Mouse (Mus musculus): ENCODE measurements at regions not wholly inside any gene's neighbourhood (a gene's known extent, or its start where the extent isn't known, plus 50 kb on each side); places are given as distances from the start of the nearest gene placed in this dataset.
"Not testable (repeated sequence)": the region's sequence is repeated elsewhere in the genome, so short reads cannot be mapped to it uniquely, and the experiment has no call there.

GRCm38 (mm10) chr16:73230599-73230998 lies 922.5 kb downstream of the Robo1 start:
- Histone ChIP-seq H3K9ac (ENCODE audit: low read length) (no peak overlapping the region), H3K27me3 (replicated peaks; ENCODE audit: control insufficient read depth, insufficient read depth, low read length) (no peaks in the 10 kb centered on the region)

GRCm38 (mm10) chr16:73217555-73217954 lies 909.4 kb downstream of the Robo1 start:
- no peak overlapping the region for H3K27ac ChIP-seq (ENCODE audit: low read depth, low read length)
- H3K36me3 ChIP-seq (ENCODE audit: control insufficient read depth, insufficient read depth, low read length): no peaks in the 10 kb centered on the region
- DNase-seq (ENCODE audit: low spot score) (no peak), ATAC-seq (0 out of 2 replicates have a peak, but pooled peaks have one; percentile 10)
- H3K27me3 ChIP-seq (replicated peaks; ENCODE audit: control insufficient read depth, insufficient read depth, low read length): no peaks in the 10 kb centered on the region
- H3K9me3 ChIP-seq (replicated peaks; ENCODE audit: control insufficient read depth, low read length): no peaks in the 10 kb centered on the region
- no peak overlapping the region for H3K4me2 ChIP-seq (ENCODE audit: low read length)
- no peak overlapping the region for H3K4me3 ChIP-seq (ENCODE audit: low read depth, low read length)
- H3K9ac ChIP-seq (ENCODE audit: low read length): no peak overlapping the region
- no peaks in the 10 kb centered on the region for H3K4me1 ChIP-seq (ENCODE audit: control insufficient read depth, insufficient read depth, low read length)
- 91% methylated on average over 4 of the region's 4 CpGs for WGBS

More at GRCm38 (mm10) chr16:73230599-73230998, 922.5 kb downstream of the Robo1 start:
- no peaks in the 10 kb centered on the region for H3K9me3 ChIP-seq (replicated peaks; ENCODE audit: control insufficient read depth, low read length)
- no peaks in the 10 kb centered on the region for H3K36me3 ChIP-seq (ENCODE audit: control insufficient read depth, insufficient read depth, low read length)
- no peak for ATAC-seq
- no peak overlapping the region for H3K27ac ChIP-seq (ENCODE audit: low read depth, low read length)
- H3K4me3 ChIP-seq (ENCODE audit: low read depth, low read length): no peak overlapping the region
- DNase-seq (ENCODE audit: low spot score): peak; percentile 58
- no peaks in the 10 kb centered on the region for H3K4me1 ChIP-seq (ENCODE audit: control insufficient read depth, insufficient read depth, low read length)
- WGBS: 31% methylated on average over 2 of the region's 2 CpGs
- no peak overlapping the region for H3K4me2 ChIP-seq (ENCODE audit: low read length)

GRCm38 (mm10) chr16:73203542-73203941 lies 895.4 kb downstream of the Robo1 start:
- no peak overlapping the region for H3K27ac ChIP-seq (ENCODE audit: low read depth, low read length)
- H3K9me3 ChIP-seq (replicated peaks; ENCODE audit: control insufficient read depth, low read length): no peaks in the 10 kb centered on the region
- ATAC-seq (no peak), DNase-seq (ENCODE audit: low spot score) (no peak)
- H3K4me3 ChIP-seq (ENCODE audit: low read depth, low read length): no peak overlapping the region
- no peaks in the 10 kb centered on the region for H3K4me1 ChIP-seq (ENCODE audit: control insufficient read depth, insufficient read depth, low read length)
- 86% methylated on average over 11 of the region's 11 CpGs for WGBS
- no peak overlapping the region for H3K4me2 ChIP-seq (ENCODE audit: low read length)
- no peaks in the 10 kb centered on the region for H3K27me3 ChIP-seq (replicated peaks; ENCODE audit: control insufficient read depth, insufficient read depth, low read length)
- no peak overlapping the region for H3K9ac ChIP-seq (ENCODE audit: low read length)
- no peaks in the 10 kb centered on the region for H3K36me3 ChIP-seq (ENCODE audit: control insufficient read depth, insufficient read depth, low read length)

GRCm38 (mm10) chr16:73200991-73201390 lies 892.9 kb downstream of the Robo1 start:
- no peaks in the 10 kb centered on the region for H3K9me3 ChIP-seq (replicated peaks; ENCODE audit: control insufficient read depth, low read length)
- H3K4me3 ChIP-seq (ENCODE audit: low read depth, low read length): no peak overlapping the region
- no peaks in the 10 kb centered on the region for H3K27me3 ChIP-seq (replicated peaks; ENCODE audit: control insufficient read depth, insufficient read depth, low read length)
- H3K4me1 ChIP-seq (ENCODE audit: control insufficient read depth, insufficient read depth, low read length): no peaks in the 10 kb centered on the region
- H3K9ac ChIP-seq (ENCODE audit: low read length): no peak overlapping the region
- DNase-seq (ENCODE audit: low spot score) (peak; percentile 71), ATAC-seq (peak; percentile 78)
- H3K27ac ChIP-seq (ENCODE audit: low read depth, low read length): no peak overlapping the region
- no peak overlapping the region for H3K4me2 ChIP-seq (ENCODE audit: low read length)
- WGBS: 15% methylated on average over 3 of the region's 3 CpGs
- H3K36me3 ChIP-seq (ENCODE audit: control insufficient read depth, insufficient read depth, low read length): no peaks in the 10 kb centered on the region

GRCm38 (mm10) chr16:73182776-73183175 lies 874.7 kb downstream of the Robo1 start:
- ATAC-seq: no peak
- WGBS: 87% methylated on average over 5 of the region's 5 CpGs
- H3K9me3 ChIP-seq (replicated peaks; ENCODE audit: control insufficient read depth, low read length): no peaks in the 10 kb centered on the region
- H3K9ac ChIP-seq (ENCODE audit: low read length): no peak overlapping the region
- no peak overlapping the region for H3K27ac ChIP-seq (ENCODE audit: low read depth, low read length)
- no peaks in the 10 kb centered on the region for H3K27me3 ChIP-seq (replicated peaks; ENCODE audit: control insufficient read depth, insufficient read depth, low read length)
- H3K4me2 ChIP-seq (ENCODE audit: low read length): no peak overlapping the region
- no peaks in the 10 kb centered on the region for H3K4me1 ChIP-seq (ENCODE audit: control insufficient read depth, insufficient read depth, low read length)
- H3K4me3 ChIP-seq (ENCODE audit: low read depth, low read length): no peak overlapping the region
- DNase-seq (ENCODE audit: low spot score): no peak
- no peaks in the 10 kb centered on the region for H3K36me3 ChIP-seq (ENCODE audit: control insufficient read depth, insufficient read depth, low read length)

- Histone ChIP-seq H3K4me2 (ENCODE audit: low read length) (no peak overlapping the region), H3K4me1 (ENCODE audit: control insufficient read depth, insufficient read depth, low read length) (no peaks in the 10 kb centered on the region), H3K9me3 (replicated peaks; ENCODE audit: control insufficient read depth, low read length) (no peaks in the 10 kb centered on the region), H3K27ac (ENCODE audit: low read depth, low read length) (no peak overlapping the region), H3K27me3 (replicated peaks; ENCODE audit: control insufficient read depth, insufficient read depth, low read length) (no peaks in the 10 kb centered on the region), H3K4me3 (ENCODE audit: low read depth, low read length) (no peak overlapping the region), H3K9ac (ENCODE audit: low read length) (no peak overlapping the region), H3K36me3 (ENCODE audit: control insufficient read depth, insufficient read depth, low read length) (no peaks in the 10 kb centered on the region)
- 42% methylated on average over 7 of the region's 7 CpGs for WGBS
- ATAC-seq (peak; percentile 57; the same call in 1 of the 2 replicates), DNase-seq (ENCODE audit: low spot score) (peak; percentile 73)
These were observed 874.2 kb downstream of the Robo1 start for GRCm38 (mm10) chr16:73182258-73182657.

GRCm38 (mm10) chr16:73155447-73155846 lies 847.3 kb downstream of the Robo1 start:
- Histone ChIP-seq H3K27me3 (replicated peaks; ENCODE audit: control insufficient read depth, insufficient read depth, low read length) (no peaks in the 10 kb centered on the region), H3K9ac (ENCODE audit: low read length) (no peak overlapping the region), H3K4me2 (ENCODE audit: low read length) (no peak overlapping the region), H3K4me3 (ENCODE audit: low read depth, low read length) (no peak overlapping the region), H3K36me3 (ENCODE audit: control insufficient read depth, insufficient read depth, low read length) (no peaks in the 10 kb centered on the region), H3K27ac (ENCODE audit: low read depth, low read length) (no peak overlapping the region), H3K4me1 (ENCODE audit: control insufficient read depth, insufficient read depth, low read length) (no peaks in the 10 kb centered on the region), H3K9me3 (replicated peaks; ENCODE audit: control insufficient read depth, low read length) (no peaks in the 10 kb centered on the region)
- WGBS: 54% methylated on average over 2 of the region's 2 CpGs
- ATAC-seq: no peak
- DNase-seq (ENCODE audit: low spot score): no peak

GRCm38 (mm10) chr16:73127927-73128326 lies 819.8 kb downstream of the Robo1 start:
- not testable (repeated sequence) for H3K9ac ChIP-seq (ENCODE audit: low read length); H3K4me2 ChIP-seq (ENCODE audit: low read length); H3K4me1 ChIP-seq (ENCODE audit: control insufficient read depth, insufficient read depth, low read length); H3K9me3 ChIP-seq (replicated peaks; ENCODE audit: control insufficient read depth, low read length); H3K27ac ChIP-seq (ENCODE audit: low read depth, low read length); DNase-seq (ENCODE audit: low spot score); ATAC-seq; H3K4me3 ChIP-seq (ENCODE audit: low read depth, low read length); H3K36me3 ChIP-seq (ENCODE audit: control insufficient read depth, insufficient read depth, low read length); H3K27me3 ChIP-seq (replicated peaks; ENCODE audit: control insufficient read depth, insufficient read depth, low read length)
- 93% methylated on average over 1 of the region's 1 CpGs for WGBS

GRCm38 (mm10) chr16:73120568-73120967 lies 812.5 kb downstream of the Robo1 start:
- DNase-seq (ENCODE audit: low spot score): no peak
- no peaks in the 10 kb centered on the region for H3K9me3 ChIP-seq (replicated peaks; ENCODE audit: control insufficient read depth, low read length)
- no peak overlapping the region for H3K4me2 ChIP-seq (ENCODE audit: low read length)
- no peak for ATAC-seq
- no peaks in the 10 kb centered on the region for H3K4me1 ChIP-seq (ENCODE audit: control insufficient read depth, insufficient read depth, low read length)
- no peaks in the 10 kb centered on the region for H3K36me3 ChIP-seq (ENCODE audit: control insufficient read depth, insufficient read depth, low read length)
- H3K4me3 ChIP-seq (ENCODE audit: low read depth, low read length): no peak overlapping the region
- H3K9ac ChIP-seq (ENCODE audit: low read length): no peak overlapping the region
- no peak overlapping the region for H3K27ac ChIP-seq (ENCODE audit: low read depth, low read length)
- H3K27me3 ChIP-seq (replicated peaks; ENCODE audit: control insufficient read depth, insufficient read depth, low read length): no peaks in the 10 kb centered on the region
